In genomic region chr2:75832781-75833180, GRCm38 (mm10) we compare ENCODE assay signal across 8 mouse cellular contexts. TPM values are rescaled to one million over a fixed set of nuclear protein-coding genes. Genes with fewer than 3 reads are reported as not detected.
DNase-seq lines count a peak whose midpoint lies in the region; ATAC-seq lines count a peak whose summit lies in the region.

No protein-coding gene starts in this region.

- peak overlapping the region; percentile 79 for H3K27ac ChIP-seq in heart, embryonic 13.5 days (replicated peaks)
- no peak overlapping the region for H3K27ac ChIP-seq in forebrain, embryonic 14.5 days (ENCODE audit: low read depth, low read length)

- no peaks in the 10 kb centered on the region for H3K9me3 ChIP-seq in heart, embryonic 13.5 days
- no peaks in the 10 kb centered on the region for H3K9me3 ChIP-seq in forebrain, embryonic 14.5 days (replicated peaks; ENCODE audit: control insufficient read depth, low read length)

- H3K4me2 ChIP-seq in heart, embryonic 13.5 days: peak overlapping the region; percentile 94
- peak overlapping the region; percentile 74 for H3K4me2 ChIP-seq in forebrain, embryonic 14.5 days (ENCODE audit: low read length)

- H3K36me3 ChIP-seq in heart, embryonic 13.5 days: no peaks in the 10 kb centered on the region
- H3K36me3 ChIP-seq in forebrain, embryonic 14.5 days (ENCODE audit: control insufficient read depth, insufficient read depth, low read length): no peaks in the 10 kb centered on the region

- peak overlapping the region; percentile 94 for H3K4me3 ChIP-seq in heart, embryonic 13.5 days
- H3K4me3 ChIP-seq in forebrain, embryonic 14.5 days (ENCODE audit: low read depth, low read length): peak overlapping the region; percentile 83

- no peaks in the 10 kb centered on the region for H3K27me3 ChIP-seq in heart, embryonic 13.5 days (replicated peaks)
- no peaks in the 10 kb centered on the region for H3K27me3 ChIP-seq in forebrain, embryonic 14.5 days (replicated peaks; ENCODE audit: control insufficient read depth, insufficient read depth, low read length)

- intact Hi-C loops in heart, postnatal 36 days (cut with DNase I): loop anchor here (5.0 kb wide), 1 partner anchor 45 kb away; no protein-coding TSS in a partner anchor

- WGBS in heart, embryonic 13.5 days: under 1% methylated on average over 5 of the region's 5 CpGs
- WGBS in forebrain, embryonic 14.5 days: 2% methylated on average over 5 of the region's 5 CpGs

- DNase-seq in heart, postnatal 36 days: no peak
- DNase-seq in forebrain, embryonic 14.5 days (ENCODE audit: low spot score): no peak
- peak; percentile 7 for DNase-seq in lung, postnatal 36 days
- no peak for DNase-seq in layer of hippocampus, adult 8-10 months (ENCODE audit: low spot score in 2 of 2)
- DNase-seq in layer of hippocampus, adult 9-11 months: no peak
- DNase-seq in layer of hippocampus, postnatal 10 days (ENCODE audit: low spot score in 2 of 2): no peak

- peak overlapping the region; percentile 91 for H3K9ac ChIP-seq in heart, embryonic 13.5 days
- peak overlapping the region; percentile 94 for H3K9ac ChIP-seq in forebrain, embryonic 14.5 days (ENCODE audit: low read length)

- no peak for ATAC-seq in heart, embryonic 13.5 days (ENCODE audit: extremely low read depth, insufficient number of reproducible peaks, low FRiP score, low TSS enrichment)
- peak; percentile 27 for ATAC-seq in CD4-positive, CD25-positive, alpha-beta regulatory T cell, adult 4 months
- no peak for ATAC-seq in forebrain, embryonic 14.5 days

- H3K4me1 ChIP-seq in heart, embryonic 13.5 days: peaks cover 28% of the 10 kb centered on the region
- H3K4me1 ChIP-seq in forebrain, embryonic 14.5 days (ENCODE audit: control insufficient read depth, insufficient read depth, low read length): peaks cover 13% of the 10 kb centered on the region

RNA-seq across cellular contexts. Expression of gene Agps, which starts 0.8 kb away (rescaled TPM):
- 22.1 and 24.3 TPM in 2 replicates for polyA plus RNA-seq in heart, embryonic 13.5 days (2015; fragmentation: Nextera tagmentation; extraction: Ambion mirVana)
- total RNA-seq in heart, postnatal 36 days (2021): 10 to 100 TPM; 26.6 to 34.3 TPM
- polyA plus RNA-seq in CD4-positive, CD25-positive, alpha-beta regulatory T cell, adult 4 months (2017; shearing (Covaris generic)): 10 to 100 TPM; 19.7 to 23.0 TPM
- polyA plus RNA-seq in forebrain, embryonic 14.5 days (2014; fragmentation: Nextera tagmentation; extraction: Ambion mirVana): 18.5 and 21.0 TPM in 2 replicates
- 10 to 100 TPM; 35.6 to 42.7 (median 37.3) TPM for total RNA-seq in layer of hippocampus, adult 8-10 months (2022)
- 10 to 100 TPM; 58.4 to 58.7 TPM for total RNA-seq in layer of hippocampus, postnatal 10 days (2021)
